Mouse (Mus musculus) right cerebral cortex, postnatal 4 days (tissue): ENCODE data around the gene Capn1.
A peak's percentile ranks its signal among the peaks of the same experiment; 100 is the strongest.

Experiments
- DNase-seq: peaks from one replicate; pipeline ENCODE4 v3.0.0-alpha.2; 2022

Capn1 gene

GRCm38 (mm10) chr19:5951631-5952030 is 64.1 kb downstream of the Capn1 start:
- no peak for DNase-seq

DNA sequence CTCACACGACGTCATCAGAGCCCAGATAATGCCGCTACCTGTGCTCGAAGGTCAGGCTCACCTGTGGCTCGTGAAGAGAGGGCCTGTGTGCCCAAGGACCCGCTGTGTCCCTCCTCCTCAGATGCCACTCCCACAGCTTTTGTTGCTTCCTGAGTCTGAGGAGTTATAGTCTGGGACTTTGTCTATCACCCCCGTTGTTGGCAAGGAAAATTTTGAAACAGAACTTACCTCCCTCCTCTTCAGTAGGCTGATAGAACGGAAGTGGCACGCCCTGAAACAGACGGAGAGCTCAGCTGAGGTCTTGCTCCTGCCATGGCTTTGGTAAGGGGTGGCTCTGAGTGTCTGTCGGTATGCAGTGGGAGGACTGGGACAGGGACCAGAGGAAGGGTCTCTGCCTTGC is 65.5 kb downstream of the Capn1 start:
- no peak for DNase-seq

DNA sequence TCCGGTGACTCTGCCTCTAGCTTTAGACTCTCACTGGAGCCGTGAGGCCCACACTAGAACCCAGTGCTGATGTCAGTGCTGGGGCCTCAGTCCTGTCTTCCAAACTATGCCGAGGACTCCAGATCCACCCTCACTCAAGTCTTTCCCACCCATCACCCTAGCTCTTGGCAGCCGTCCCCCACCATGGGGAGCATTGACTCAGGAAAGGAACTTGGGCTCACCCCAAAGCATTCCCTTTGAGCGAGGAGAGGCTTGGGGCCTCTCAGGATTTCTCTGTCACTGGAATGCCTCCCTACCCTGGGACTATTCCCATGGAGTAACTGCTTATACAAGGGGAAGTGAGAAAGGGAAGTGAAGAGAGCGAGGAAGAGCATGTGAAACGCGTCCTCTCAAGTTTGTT is 69.8 kb downstream of the Capn1 start:
- DNase-seq: no peak

DNA sequence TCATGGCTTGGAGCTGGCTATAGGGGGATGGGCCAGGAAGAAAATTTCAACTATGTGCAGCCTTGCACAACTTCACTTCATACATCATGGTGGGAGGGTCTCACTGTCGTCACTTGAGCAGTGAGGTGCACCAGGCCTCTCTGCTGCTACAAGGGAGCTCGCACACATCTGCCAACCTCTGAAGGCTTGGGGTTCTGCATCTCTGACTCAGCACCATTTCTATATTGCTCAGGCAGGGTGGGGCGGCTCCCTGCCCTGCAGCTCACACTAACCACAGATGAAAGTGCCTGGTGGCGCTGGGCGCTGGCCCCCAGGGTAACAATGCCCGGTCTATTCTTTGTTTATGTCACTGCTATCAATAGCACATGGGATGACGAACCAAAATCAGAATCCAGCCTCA is 70.7 kb downstream of the Capn1 start:
- no peak for DNase-seq

DNA sequence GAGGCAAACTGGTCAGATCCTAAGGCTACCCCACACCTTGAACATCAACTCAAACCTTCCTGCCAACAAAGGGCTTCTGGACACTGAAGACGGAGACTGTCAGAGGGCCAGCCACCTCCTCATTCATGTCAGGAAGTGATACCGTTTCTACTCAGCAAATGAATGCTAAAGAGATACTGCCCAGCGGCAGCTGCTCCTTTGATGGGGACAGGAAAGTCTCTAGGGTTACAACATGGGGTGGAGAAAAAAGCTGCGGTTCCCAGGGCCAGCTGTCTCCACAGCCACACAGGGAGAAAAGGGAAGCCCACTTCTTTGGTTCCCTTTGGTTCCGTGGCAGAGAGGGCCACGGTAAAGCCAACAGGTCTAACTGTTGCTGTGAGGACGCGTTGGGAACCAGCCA is 71.6 kb downstream of the Capn1 start:
- DNase-seq: no peak

DNA sequence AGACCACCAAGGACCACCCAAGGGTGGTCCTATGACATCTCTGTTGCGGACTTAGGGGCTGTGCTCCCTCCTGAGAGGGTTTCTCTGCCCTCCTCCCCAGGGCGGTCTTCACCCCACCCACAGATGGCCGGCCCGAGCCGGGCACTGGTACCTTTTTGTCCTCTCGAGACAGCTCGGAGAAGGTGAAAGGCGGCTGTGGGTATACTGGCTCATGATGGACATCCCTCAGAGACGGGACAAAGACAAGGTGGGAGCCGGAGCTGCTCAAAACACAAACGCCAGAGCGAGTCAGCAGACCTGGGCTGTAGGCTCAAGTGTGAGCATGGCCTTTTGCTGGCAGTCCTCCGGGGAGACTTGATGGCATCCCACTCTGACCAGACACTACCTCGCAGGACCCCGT is 72.3 kb downstream of the Capn1 start:
- no peak for DNase-seq

DNA sequence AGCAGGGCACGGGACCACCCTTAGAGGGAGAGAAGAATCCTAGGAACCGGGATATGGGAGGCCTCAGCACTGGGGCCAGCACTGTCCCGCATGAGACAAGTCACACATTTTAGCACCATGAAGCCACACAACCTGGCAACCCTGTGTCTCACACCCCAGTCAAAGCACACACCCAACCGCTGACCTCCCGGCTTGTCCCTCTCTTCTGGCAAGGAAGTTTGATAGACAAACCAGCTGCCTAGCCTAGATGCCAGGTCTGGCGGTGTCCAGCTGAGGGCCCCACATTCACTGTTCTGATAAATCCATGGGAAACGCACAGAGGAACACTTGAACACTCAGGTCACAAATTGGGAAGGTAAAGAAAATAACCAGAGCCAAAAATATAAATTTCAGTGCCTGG is 73.1 kb downstream of the Capn1 start:
- no peak for DNase-seq

GRCm38 (mm10) chr19:5940656-5941055 is 75.0 kb downstream of the Capn1 start:
- DNase-seq: no peak

- peak; percentile 47 for DNase-seq
These were observed 75.5 kb downstream of the Capn1 start for GRCm38 (mm10) chr19:5940173-5940572.

GRCm38 (mm10) chr19:5939715-5940114 is 76.0 kb downstream of the Capn1 start:
- no peak for DNase-seq
